Mouse (Mus musculus) lung, embryonic 14.5 days (tissue): ENCODE results near the gene Gm30302. TPM values are rescaled to one million over a fixed set of nuclear protein-coding genes. Genes with fewer than 3 reads are reported as not detected.

Experiments
- ATAC-seq: fragments of 200-750 bp; cut with Nextera tagmentation; 2 replicates; pipeline ENCODE4 v1.8.0; 2017; ENCODE audit warnings: mild to moderate bottlenecking, moderate TSS enrichment, moderate library complexity; ENCODE audit not compliant: insufficient read depth
- DNase-seq: peaks from one replicate; pipeline ENCODE4 v3.0.0-alpha.2; 2015
- H3K27ac ChIP-seq: fragments of 300-500 bp; sonication (generic); 2 replicates; pipeline ENCODE4 v1.5.1; 2014; ENCODE audit warnings: low read depth, mild to moderate bottlenecking, moderate library complexity
- H3K27me3 ChIP-seq: fragments of 300-500 bp; sonication (generic); 2 replicates; pipeline ENCODE4 v1.6.1; 2014; ENCODE audit warnings: low read length, control low read depth; ENCODE audit not compliant: insufficient read depth
- H3K36me3 ChIP-seq: fragments of 300-500 bp; sonication (generic); 2 replicates; pipeline ENCODE4 v1.6.1; 2014; ENCODE audit warnings: control low read depth; ENCODE audit not compliant: insufficient read depth
- H3K4me1 ChIP-seq: fragments of 300-500 bp; sonication (generic); 2 replicates; pipeline ENCODE4 v1.6.1; 2014; ENCODE audit warnings: antibody characterized with exemption, control low read depth; ENCODE audit not compliant: insufficient read depth
- H3K4me2 ChIP-seq: fragments of 300-500 bp; sonication (generic); 2 replicates; pipeline ENCODE4 v1.6.1; 2014; ENCODE audit warnings: mild to moderate bottlenecking
- H3K4me3 ChIP-seq: fragments of 300-500 bp; sonication (generic); 2 replicates; pipeline ENCODE4 v1.5.1; 2014; ENCODE audit warnings: low read depth, low read length
- H3K9ac ChIP-seq: fragments of 300-500 bp; sonication (generic); 2 replicates; pipeline ENCODE4 v1.6.1; 2014
- H3K9me3 ChIP-seq: fragments of 300-500 bp; sonication (generic); 2 replicates; pipeline ENCODE4 v1.6.1; 2016; ENCODE audit warnings: low read depth, low read length, control low read depth
- CTCF ChIP-seq: IDR thresholded peaks from 2 replicates; pipeline ENCODE4 v1.5.1; 2016; ENCODE audit warnings: antibody characterized with exemption, low read depth
- WGBS: fragments of 180-500 bp; shearing (Covaris S2); extraction: QIAGEN DNeasy Blood & Tissue Kit; methylation state at CpG from one replicate; pipeline ENCODE4 v1.1.7; 2014; 5-methylcytosine and 5-hydroxymethylcytosine counted together
- polyA plus RNA-seq: library from polyadenylated mRNA; unstranded; fragments of >200 nt; fragmentation: Nextera tagmentation; extraction: Ambion mirVana; gene quantifications from 2 replicates; pipeline ENCODE4 v1.2.1, GENCODE M21; 2014

Gene Gm30302
- polyA plus RNA-seq, 1 experiment from 2014 or later: not detected

GRCm38 (mm10) chr13:49741285-49742040 lies 57.3 kb downstream of the Gm30302 start:
- Histone ChIP-seq H3K27me3 (no peaks in the 10 kb centered on the region), H3K4me3 (no peak overlapping the region), H3K27ac (no peak overlapping the region), H3K9me3 (no peaks in the 10 kb centered on the region), H3K4me1 (no peaks in the 10 kb centered on the region), H3K4me2 (no peak overlapping the region), H3K36me3 (no peaks in the 10 kb centered on the region), H3K9ac (no peak overlapping the region)
- WGBS: 89% methylated on average over 16 of the region's 16 CpGs
- TF ChIP-seq CTCF: no peak
- ATAC-seq: no peak
- no peak for DNase-seq

- no peaks in the 10 kb centered on the region for H3K9me3 ChIP-seq
- DNase-seq (no peak), ATAC-seq (no peak)
- no peak for TF ChIP-seq CTCF
- no peak overlapping the region for H3K27ac ChIP-seq
- H3K9ac ChIP-seq: no peak overlapping the region
- no peaks in the 10 kb centered on the region for H3K27me3 ChIP-seq
- H3K36me3 ChIP-seq: peaks cover 28% of the 10 kb centered on the region
- H3K4me3 ChIP-seq: no peak overlapping the region
- H3K4me2 ChIP-seq: no peak overlapping the region
- WGBS: 92% methylated on average over 2 of the region's 2 CpGs
- no peaks in the 10 kb centered on the region for H3K4me1 ChIP-seq
Observed at GRCm38 (mm10) chr13:49738011-49738410, 60.8 kb downstream of the Gm30302 start.

GRCm38 (mm10) chr13:49736430-49736829 lies 62.4 kb downstream of the Gm30302 start:
- Histone ChIP-seq H3K4me1 (no peaks in the 10 kb centered on the region), H3K9me3 (no peaks in the 10 kb centered on the region), H3K4me2 (no peak overlapping the region), H3K27me3 (no peaks in the 10 kb centered on the region), H3K36me3 (peaks cover 44% of the 10 kb centered on the region), H3K4me3 (no peak overlapping the region), H3K27ac (no peak overlapping the region), H3K9ac (no peak overlapping the region)
- no peak for ATAC-seq
- DNase-seq: no peak
- 91% methylated on average over 2 of the region's 2 CpGs for WGBS
- TF ChIP-seq CTCF: no peak

Other genes starting within 250 kb of the Gm30302 start
- gene Omd, start 216.5 kb downstream of the Gm30302 start, polyA plus RNA-seq: 1.0 and 1.5 TPM in 2 replicates
- 69.3 and 75.0 TPM in 2 replicates for gene Ogn, start 191.0 kb downstream of the Gm30302 start, polyA plus RNA-seq
- 39.4 and 40.0 TPM in 2 replicates for gene Cenpp, start 146.2 kb downstream of the Gm30302 start, polyA plus RNA-seq
- 14.8 and 17.7 TPM in 2 replicates for gene Nol8, start 145.9 kb downstream of the Gm30302 start, polyA plus RNA-seq
- gene Iars, start 116.9 kb downstream of the Gm30302 start, polyA plus RNA-seq: 83.5 and 86.8 TPM in 2 replicates